Mouse (Mus musculus): ENCODE results near the gene Eefsec.

Gene Eefsec

DNA sequence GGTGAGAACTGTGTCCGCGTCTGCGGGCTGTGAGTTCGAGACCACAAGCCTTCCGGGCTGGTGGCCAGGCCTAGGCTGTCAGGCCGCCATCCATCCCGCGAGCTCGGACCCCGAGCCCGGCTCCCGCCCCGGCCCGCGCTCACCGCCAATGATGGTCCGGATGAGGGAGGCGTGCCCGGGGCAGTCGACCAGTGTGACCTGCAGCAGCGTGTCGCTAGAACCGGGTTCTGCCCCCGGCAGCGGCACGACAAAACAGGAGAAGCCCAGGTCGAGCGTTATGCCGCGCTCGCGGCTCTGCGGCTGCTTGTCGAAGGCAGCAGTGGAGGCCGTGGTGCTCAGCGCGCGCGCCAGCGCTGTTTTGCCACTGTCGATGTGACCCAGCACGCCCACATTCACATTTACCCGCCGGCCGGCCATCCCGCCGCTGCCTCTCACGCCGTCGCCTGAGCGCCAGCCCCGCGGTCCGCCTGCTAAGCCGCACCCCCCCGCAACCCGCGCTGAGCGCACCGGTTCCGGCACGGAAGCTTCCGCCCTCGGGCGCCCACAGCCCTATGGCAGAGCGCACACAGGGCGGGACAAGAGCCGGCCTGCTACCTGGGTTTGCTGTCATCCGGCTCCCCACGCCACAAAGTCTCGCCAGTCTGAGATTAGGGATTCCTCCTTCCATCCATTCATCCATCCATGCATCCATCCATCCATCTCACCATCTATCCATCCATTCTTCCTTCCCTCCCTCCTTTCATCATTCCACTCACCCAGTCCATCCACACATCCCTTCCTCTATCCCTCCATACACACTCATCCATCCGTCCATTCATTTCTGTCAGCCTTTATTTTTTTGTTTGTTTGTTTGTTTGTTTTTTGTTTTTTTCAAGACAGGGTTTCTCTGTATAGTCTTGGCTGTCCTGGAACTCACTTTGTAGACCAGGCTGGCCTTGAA, at the start of gene Eefsec:
TSS of gene Eefsec (minus strand) at position 477 of the 940 bp plus-strand sequence.
- peak; percentile 95 for DNase-seq

DNA sequence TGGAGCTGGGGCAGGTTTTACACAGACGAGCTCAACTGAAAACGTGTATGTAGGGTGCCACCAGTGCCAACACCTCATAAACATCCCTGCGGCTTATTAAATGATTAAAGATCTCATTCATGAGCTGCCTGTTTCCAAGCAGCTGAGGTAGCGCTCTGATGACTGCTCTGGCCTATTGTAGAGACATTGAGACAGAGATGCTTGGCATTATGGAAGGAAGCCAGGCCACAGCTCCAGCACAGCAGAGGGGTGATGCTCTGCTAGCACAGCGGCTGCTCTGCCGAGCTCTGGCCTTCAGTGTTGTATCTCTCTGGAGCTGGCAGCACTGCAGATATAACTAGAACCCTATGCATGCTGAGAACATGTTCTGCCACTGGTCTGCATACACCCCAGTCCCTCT, 47.4 kb upstream of the Eefsec start:
- no peak for DNase-seq

DNA sequence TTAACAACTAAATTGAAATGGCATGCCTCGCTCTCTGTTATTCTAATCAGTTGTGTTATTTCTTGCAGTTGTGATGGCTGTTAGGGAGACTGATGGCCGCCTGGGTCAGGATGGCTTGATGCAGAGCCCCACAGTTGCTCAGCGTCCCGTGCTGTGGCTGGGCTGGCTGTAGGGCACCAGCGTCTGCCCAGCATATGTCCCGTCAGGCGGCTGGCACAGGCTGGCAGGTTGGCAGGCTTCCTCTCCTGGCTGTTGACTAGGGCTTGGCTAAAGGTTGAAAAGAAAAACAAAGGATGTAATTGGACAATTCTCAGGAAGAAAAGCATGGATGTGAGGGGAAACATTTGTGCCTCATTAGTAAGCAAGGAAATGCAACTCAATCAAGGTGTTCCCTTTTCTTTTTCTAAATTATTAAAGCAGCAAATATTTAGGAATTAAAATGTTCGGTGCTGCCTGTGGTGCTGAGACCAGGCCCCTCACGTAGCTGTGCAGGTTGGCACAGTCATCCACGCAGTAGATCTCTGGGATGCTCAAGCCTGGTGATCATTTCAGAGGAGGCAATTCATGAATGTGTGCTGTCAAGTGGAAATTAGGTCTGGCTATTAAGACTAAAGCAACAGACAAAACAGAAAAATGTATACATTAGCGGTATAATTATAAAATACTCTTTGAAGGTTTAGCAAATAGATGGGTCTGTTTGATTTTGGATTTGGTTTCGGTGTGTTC, 44.5 kb upstream of the Eefsec start:
- DNase-seq = no peak

DNA sequence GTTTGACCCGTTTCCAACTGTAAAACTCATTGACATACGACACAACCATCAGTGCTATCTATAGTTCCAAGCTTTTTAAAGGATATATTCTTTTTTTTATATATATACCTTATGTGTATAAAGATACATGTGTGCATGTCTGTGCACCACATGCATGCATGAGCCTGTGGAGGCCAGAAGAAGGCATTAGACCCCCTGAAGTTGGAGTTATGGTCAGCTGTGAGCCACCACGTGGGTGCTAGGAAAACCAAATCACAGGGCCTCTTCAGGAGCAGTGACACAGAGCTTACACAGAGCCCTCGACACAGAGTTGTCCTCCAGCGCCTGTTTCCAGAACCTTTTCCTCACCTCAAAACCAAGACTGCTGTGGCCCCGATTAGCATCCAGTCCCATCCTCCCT, 43.5 kb upstream of the Eefsec start:
- no peak for DNase-seq

DNA sequence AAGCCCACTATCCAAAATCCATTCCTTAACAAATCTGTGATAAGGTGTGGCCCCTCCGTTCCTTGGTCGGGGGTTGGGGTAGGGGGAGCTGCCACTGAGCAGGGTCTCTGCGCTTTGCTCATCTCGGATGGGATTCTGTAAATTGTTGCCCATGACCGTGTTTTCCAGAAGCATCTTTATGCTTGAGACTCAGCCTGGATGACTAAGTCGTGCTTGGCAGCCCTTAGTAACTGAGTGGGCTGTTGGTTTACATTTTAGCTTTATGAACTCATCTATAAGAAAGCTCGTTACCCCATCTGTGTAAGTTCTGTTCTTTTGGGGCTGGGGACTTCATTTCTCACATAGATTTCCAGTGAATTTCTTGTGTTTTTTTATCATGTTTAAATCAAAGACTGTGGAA, 42.7 kb upstream of the Eefsec start:
- DNase-seq = no peak

DNA sequence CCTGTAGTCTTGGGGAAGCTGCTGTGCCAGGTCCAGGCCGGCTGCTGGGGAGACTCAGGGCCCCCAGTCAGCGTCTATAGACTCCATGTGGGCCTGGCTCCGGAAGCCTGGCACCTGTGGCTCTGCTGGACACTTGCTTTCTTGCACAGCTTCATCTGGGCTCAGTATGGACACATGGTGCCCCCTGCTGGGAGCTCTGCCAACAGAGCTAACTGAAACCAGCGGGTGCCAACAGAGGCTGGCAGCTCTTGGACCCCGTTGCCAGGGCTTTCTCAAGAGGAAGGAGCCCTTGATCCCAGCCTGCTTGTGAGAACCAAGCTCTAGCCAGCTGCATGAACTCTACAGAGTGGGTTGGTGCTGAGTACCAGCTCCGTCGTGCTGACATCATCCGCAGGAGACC, 40.6 kb upstream of the Eefsec start:
- DNase-seq = peak; percentile 86

DNA sequence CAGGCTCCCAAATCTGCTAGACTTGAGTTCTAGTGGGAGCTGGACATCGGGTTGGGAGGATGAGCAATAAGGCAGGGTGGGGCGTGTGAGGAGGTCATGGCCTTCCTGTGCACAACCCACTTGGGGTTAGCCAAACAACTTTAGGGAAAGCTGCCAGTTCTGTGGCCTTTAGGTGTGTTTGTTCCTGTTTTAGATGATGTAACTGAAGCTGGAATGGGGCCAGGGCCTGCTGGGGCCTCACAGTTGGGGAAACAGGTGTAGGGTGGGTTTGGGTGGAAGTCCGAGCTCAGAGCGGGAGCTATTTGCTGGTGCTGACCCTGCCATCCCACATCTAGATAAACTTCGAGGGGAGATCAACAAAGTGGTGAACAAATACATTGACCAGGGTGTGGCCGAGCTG, 39.0 kb upstream of the Eefsec start:
- no peak for DNase-seq

DNA sequence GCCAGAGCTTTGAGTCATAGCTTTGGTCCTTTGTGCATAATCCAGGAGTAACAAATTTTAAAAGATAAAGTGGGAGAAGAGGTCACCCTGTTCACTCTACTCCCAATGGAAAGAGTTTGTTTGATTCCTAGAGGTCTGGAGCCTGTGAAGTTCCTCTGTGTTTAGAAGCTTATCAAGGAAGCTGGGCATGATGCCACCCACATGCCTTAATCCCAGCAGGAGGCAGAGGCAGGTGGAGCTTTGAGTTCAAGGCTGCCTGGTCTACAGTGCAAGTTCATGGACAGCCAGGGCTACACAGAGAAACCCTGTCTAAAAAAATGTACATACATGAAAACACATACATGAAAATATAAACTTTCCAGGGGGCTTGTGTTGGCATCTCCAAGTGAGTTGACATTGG, 37.6 kb upstream of the Eefsec start:
- no peak for DNase-seq

DNA sequence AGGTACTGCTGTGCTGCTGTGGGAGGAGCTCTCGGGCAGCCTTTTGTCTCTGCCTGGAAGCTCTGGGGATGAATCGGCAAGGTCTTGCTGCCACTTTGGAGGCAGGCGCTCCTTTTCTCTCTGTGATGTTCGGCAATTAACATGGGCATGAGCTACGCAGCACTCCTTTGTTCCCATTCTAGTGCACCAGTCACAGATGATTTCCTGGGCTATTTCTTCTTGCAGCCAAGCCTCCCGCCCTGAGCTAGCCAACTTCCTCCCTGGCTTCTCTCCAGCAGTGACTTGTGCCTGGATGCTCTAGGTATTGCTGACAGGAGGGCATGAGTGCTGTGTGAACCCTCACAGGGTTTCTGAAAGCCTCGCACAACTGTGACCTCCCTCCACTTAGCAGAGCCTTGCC, 36.8 kb upstream of the Eefsec start:
- no peak for DNase-seq

DNA sequence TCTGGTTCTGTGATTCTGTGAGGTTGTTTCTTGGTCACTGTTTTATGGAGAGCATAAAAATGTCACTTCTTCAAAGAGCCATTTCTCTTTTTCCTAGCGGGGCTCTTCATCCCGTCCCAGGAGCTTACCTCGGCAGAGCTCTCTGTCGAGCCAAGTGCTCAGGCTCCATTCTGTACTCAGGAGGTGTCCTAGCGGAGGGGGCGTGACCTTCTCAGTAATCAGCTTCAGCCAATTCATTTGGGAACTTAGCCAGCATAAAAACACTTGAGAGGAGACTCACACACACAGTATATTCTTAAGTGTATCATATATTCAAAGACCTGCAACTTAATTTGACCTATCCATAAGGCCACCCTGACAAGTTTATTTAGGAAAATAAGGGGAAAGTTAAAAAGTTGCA, 34.1 kb upstream of the Eefsec start:
- no peak for DNase-seq

DNA sequence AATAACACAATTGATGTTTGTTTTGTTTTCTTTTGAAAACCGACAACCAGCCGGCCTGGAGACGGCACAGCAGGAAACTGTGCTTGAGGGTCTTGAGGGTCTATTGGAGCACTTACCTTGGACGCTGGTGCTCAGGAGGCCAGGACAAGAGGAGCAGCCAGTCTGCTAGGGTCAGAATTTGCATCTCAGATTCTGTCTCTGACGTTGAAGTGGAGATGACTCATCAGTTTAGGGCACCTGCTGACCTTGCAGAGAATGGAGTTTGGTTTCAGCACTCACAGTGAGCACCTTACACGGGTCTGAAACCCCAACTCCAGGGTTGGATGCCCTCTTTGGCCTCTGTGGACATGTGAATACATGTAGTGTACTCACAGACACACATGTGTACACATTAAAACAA, 23.5 kb upstream of the Eefsec start:
- DNase-seq = no peak

DNA sequence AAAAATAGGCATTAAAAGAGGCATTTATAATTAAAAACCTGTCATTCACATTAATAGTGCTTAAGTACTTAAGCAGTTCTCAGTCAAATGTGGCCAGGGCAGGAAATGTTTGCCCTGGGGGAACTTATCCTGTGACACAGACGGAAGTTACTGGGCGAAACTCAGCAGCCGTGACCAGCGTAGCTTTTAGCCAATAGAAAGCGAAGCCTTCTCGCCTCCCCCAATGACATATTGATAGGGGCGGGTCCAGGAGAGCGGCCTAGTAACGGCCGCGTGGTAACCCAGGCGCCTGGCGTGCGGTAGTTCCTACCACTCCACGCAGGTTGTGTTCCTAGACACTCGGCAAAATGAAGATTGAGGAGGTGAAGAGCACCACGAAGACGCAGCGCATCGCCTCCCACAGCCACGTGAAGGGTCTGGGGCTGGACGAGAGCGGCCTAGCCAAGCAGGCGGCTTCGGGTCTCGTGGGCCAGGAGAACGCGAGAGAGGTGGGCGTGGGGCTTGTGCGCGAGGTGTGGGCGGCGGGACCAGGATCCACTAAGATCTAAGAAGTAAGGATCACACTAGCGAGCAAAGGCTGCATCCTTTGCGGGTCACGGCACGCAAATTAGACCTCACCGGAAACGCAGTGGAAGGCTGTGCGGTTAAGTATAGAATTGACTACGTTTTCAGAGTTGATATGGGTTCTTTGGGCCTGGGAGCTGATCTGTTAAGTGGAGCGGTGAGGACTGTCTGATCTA, 19.0 kb upstream of the Eefsec start, which contains the start of gene Ruvbl1:
TSS of gene Ruvbl1 (plus strand) at position 229 of the 740 bp plus-strand sequence.
- DNase-seq = peak; percentile 88

DNA sequence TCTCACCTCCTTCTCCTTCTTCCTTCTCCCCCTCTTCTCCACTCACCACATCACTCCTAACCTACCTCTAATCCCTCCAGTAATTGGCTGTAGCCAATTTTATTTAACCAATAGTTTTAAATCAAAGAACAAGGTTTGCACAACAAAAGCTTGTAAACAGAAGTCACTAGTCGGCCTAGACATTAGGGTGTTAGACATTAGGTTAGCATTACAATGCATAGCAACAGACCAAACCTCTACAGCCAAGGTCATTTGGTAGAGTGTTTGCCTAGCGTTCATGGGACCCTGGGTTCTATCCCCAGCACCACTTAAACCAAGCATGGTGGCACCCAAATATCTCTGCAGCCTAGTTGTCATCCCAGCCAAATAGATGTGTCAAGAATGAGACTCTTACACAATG, 8.2 kb upstream of the Eefsec start:
- no peak for DNase-seq

DNA sequence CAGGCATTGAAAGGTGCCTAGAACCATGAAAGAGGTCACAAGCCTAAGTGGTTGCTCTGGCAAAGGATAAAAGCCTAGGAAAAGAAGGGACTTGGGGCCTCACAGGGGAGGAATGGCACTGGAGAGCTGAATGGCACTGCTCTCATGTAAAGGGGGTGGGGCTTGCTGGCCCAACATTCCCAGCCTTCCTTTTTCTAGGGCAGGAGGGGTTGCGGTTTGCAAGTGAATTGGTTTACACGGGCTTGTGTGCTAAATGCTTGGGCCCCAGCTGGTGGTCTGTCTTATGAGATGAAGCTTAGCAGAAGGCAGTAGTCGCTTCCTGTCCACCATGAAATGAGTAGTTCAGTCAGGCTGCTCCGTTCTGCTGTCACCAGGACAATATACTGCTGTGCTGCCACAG, 1.1 kb upstream of the Eefsec start:
- DNase-seq = no peak

DNA sequence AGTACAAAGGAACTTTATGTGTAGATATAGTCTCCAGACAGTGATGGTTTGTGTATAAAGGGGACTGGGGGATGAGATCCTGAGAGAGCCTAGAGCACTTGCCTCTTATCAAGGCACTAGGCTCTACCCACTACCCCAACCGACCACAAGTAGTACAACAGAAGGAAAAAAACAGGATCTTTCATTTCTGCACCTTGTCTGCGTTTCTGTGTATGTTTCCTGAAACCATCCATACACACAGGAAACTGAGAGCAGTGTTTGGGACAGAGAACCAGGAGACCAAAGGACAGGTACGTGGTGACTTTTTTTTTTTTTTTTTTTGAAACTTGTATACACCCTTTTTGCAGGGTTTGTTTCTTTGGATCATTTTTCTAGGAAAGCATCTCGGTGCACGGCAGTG, 678 bp downstream of the Eefsec start:
- no peak for DNase-seq

DNA sequence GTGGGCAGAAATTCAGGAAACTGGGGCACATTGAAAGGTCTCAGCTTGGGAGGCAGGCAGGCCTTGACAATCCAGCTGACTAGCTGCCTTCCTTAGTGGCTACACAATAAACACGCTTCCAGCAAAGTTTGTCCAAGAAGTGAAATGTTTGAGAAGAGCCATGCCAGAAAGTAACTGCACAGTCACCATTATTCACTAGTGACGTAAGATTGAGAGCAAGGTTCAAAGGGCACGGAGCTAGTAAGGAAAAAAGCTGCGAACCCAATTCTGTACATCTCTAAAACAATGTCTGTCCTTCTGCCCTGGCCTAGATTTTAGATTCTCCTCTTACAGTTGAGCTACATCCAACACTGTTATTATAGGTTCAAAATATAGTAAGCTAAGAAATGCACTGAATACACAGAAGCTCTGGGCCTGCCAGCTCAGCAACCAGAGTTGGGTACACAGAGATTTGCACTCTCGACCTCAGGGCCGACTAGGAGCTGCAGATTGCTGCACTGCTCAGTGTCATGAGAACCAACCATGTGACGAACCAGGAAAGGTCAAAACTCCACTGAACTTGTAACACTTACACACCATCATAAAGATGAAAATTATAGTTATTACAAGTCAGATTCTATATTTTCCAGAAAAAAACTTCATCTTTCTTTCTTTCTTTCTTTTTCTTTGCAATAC, 2.1 kb downstream of the Eefsec start:
- no peak for DNase-seq

DNA sequence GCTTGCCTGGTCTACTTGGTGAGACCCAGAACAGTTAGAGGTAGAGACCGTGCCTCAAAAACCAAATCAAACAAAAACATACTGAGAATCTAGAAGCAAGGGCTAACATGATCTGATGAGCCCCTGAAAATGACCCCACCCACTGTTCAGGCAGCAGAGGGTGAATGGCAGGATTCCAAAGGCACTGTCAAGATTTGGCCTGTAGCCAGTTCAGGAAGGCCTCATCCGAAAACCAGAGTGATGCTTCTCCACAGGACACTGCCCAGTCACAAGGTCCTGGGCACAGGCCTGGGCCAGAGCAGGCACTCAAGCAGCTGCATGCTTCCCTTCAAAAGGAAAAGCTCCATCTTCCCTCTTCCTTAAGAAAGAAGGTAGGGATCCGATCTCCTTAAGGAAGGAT, 2.9 kb downstream of the Eefsec start:
- DNase-seq = no peak

DNA sequence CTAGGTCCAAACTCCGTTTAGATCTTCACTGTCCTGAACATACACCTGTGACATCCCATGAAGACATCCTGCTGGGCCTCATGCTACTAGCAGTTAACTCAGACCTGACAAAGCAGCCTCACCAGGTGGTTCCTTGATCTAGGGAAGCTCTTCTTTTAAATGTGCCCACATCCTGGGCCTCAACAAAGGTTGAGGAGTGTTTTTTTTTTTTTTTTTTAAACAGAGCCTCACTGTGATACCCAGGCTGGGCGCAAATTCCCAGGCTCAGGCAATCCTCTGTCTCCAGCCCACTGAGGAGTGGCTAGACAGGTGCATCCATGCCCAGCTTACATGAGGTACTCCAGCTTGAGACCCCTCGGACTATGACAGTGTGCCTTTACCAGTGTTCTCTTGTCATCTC, 3.8 kb downstream of the Eefsec start:
- DNase-seq = peak; percentile 68

DNA sequence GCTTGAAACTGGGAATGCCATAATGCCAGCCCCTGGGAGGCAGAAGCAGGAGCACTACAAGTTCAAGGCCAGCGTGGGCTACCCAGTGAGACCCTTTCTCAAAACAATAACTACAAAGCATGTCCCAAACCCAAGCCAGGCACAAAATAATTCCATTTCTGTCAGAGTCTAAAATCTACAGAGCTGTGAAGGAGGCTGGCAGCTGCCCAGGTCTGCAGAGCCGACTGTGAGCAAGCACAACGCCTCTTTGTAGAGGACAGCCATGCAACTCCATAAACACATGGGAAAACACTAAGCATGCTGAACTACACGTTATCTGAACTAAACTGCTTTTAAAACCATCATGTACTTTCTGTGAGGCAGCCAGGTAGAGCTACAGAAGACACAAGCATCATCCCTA, 7.3 kb downstream of the Eefsec start:
- peak; percentile 8 for DNase-seq

DNA sequence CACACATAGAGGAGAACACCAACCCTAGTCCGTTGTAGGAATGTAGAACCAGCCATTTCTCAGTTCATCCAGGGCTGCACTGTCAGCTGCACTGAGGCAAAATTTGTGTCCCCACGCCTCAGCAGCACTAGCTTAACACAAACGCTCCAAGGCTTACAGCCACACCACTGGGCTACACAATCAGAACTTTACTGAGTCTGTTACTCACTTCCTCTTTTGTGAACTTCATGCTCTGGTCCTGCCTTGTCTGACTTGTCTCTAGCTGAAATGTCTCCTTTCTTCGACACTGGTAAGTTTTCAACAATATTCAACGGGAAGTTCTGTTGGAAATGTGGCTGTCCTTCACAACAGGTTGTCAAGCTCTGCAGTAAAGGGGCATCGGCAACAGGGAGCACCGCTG, 10.7 kb downstream of the Eefsec start:
- DNase-seq = no peak

DNA sequence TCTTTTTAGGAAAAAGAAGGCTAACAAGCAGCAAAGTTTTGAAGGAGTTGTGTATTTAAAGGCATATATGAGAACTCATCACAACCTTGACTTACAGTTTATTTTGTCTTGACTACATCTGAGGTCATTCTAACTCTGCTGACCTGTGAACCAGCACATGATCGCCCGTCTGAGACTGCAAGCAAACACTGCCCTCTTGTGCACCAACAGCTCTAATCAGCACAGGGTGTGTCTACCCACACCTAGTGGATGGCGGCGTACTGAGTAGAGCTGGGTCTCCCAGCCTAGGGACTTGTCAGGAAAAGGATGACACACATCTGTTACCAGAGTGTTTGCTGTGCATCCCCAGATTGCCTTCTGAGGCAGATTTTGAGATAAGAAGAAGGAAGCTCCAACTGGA, 15.1 kb downstream of the Eefsec start:
- peak; percentile 35 for DNase-seq

DNA sequence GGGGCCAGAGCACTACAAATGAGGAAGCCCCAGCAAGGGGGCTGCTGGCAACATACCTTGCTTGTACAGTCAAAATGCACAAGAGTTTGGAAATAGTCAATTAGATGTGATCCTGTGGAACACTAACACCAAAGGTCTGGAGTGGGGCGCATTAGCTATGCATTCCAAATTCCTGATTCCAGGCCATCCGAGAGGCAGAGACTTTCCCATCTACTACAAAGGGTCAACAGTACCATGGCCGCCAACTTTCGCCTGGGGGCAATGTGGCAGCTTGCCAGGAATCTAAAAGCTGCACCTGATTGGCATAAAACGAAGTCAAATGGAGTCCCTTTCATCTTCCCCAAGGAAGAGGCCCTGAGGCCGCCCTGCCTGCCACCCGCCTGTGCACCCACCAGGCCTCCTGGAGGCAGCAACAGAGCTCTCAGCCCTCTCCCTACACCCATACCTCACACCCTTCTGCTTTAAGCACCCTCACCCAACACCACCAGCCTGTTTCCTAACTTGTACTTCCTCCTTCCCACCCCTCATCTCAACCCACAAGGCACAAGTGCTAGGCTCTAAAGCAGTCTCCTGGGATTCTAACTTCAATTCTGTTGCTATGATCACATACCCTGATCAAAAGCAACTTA, 30.1 kb downstream of the Eefsec start:
- DNase-seq = peak; percentile 39
